28 mouse cellular contexts compared by ENCODE assay signal in genomic region chr2:161880941-161881340, GRCm38 (mm10).
"Had no signal": no experiment of that assay in that cellular context is flagged by ENCODE, and none has a peak within 500 bp of the region (broad histone marks: within the 10 kb centered on the region; RNA-seq: fewer than 3 reads in every experiment).

No protein-coding gene starts in this region.

- H3K27ac ChIP-seq: embryonic facial prominence, embryonic 12.5 days; embryonic facial prominence, embryonic 13.5 days; embryonic facial prominence, embryonic 15.5 days; forebrain, embryonic 10.5 days; forebrain, embryonic 12.5 days; forebrain, embryonic 13.5 days; forebrain, embryonic 15.5 days; gastrocnemius, adult 2 months; heart, adult 2 months had no signal

- H3K9ac ChIP-seq: embryonic facial prominence, embryonic 12.5 days; embryonic facial prominence, embryonic 13.5 days; embryonic facial prominence, embryonic 15.5 days; forebrain, embryonic 12.5 days; forebrain, embryonic 13.5 days; forebrain, embryonic 15.5 days; forebrain, postnatal 0 days had no signal

- H3K4me3 ChIP-seq: embryonic facial prominence, embryonic 12.5 days; embryonic facial prominence, embryonic 13.5 days; embryonic facial prominence, embryonic 15.5 days; erythroblast, embryonic 14.5 days; forebrain, embryonic 10.5 days; forebrain, embryonic 12.5 days; forebrain, embryonic 13.5 days; forebrain, embryonic 15.5 days; gastrocnemius, adult 2 months; heart, adult 2 months had no signal

- H3K36me3 ChIP-seq: embryonic facial prominence, embryonic 12.5 days; embryonic facial prominence, embryonic 13.5 days; embryonic facial prominence, embryonic 15.5 days; forebrain, embryonic 10.5 days; forebrain, embryonic 12.5 days; forebrain, embryonic 15.5 days had no signal

- H3K9me3 ChIP-seq: embryonic facial prominence, embryonic 12.5 days; embryonic facial prominence, embryonic 13.5 days; embryonic facial prominence, embryonic 15.5 days; forebrain, embryonic 10.5 days; forebrain, embryonic 12.5 days; forebrain, embryonic 13.5 days; forebrain, embryonic 15.5 days had no signal

- H3K4me1 ChIP-seq: embryonic facial prominence, embryonic 12.5 days; embryonic facial prominence, embryonic 13.5 days; embryonic facial prominence, embryonic 15.5 days; forebrain, embryonic 10.5 days; forebrain, embryonic 12.5 days; forebrain, embryonic 13.5 days; forebrain, embryonic 15.5 days had no signal

- DNase-seq: cerebellum, adult 2 months; cerebellum, adult 8-10 months; cerebellum, adult 9-10 months; cerebellum, adult 9-11 months; cerebellum, postnatal 10 days; cerebellum, postnatal 14 days; cerebellum, postnatal 25 days; cerebellum, postnatal 36 days; embryo, embryonic 11 days; forebrain, postnatal 0 days; gastrocnemius, adult 2 months; gastrocnemius, postnatal 10 days; gastrocnemius, postnatal 14 days; gastrocnemius, postnatal 25 days; gastrocnemius, postnatal 36 days; heart, adult 11 months; heart, adult 18-20 months; heart, adult 2 months had no signal

- H3K4me2 ChIP-seq: embryonic facial prominence, embryonic 12.5 days; embryonic facial prominence, embryonic 13.5 days; embryonic facial prominence, embryonic 15.5 days; forebrain, embryonic 12.5 days; forebrain, embryonic 13.5 days; forebrain, embryonic 15.5 days had no signal

- ATAC-seq: forebrain, embryonic 13.5 days; forebrain, embryonic 14.5 days; forebrain, embryonic 15.5 days; forebrain, embryonic 16.5 days; forebrain, postnatal 0 days had no signal

- H3K27me3 ChIP-seq: embryonic facial prominence, embryonic 12.5 days; embryonic facial prominence, embryonic 13.5 days; embryonic facial prominence, embryonic 15.5 days; forebrain, embryonic 12.5 days; forebrain, embryonic 13.5 days; forebrain, embryonic 15.5 days had no signal
